Mouse (Mus musculus): Measurements from ENCODE around the gene Zfand2a. TPM values are rescaled to one million over a fixed set of nuclear protein-coding genes. Genes with fewer than 3 reads are reported as not detected.

The Zfand2a gene
- polyA plus RNA-seq, 1 experiment = 0.60 TPM

DNA sequence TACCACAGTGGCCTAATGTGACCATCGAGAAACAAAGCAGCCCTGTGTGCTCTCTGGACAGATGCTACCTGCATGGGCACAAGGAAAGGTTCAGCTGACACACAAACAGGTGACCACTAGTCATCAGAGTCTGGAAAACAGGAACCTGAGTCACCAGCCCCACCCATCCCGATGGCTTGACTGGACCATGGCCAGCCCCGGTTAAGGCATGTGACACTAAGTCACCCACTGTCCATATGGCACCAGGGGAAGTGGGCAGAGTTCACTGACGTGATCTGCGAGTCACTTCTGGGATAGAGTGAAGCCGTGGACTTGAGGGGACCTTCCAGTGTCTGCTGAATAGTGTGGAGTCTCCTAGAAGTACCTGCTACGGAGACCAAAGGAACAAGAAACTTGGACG is 5.3 kb downstream of the Zfand2a start:
- H3K4me3 ChIP-seq (replicated peaks) = no peak overlapping the region
- TF ChIP-seq GATA1 (IDR thresholded peaks at IDR 0.05; ENCODE audit: low read length) = no peak
- no peaks in the 10 kb centered on the region for H3K9me3 ChIP-seq (ENCODE audit: control insufficient read depth, low read length)
- no peaks in the 10 kb centered on the region for H3K27me3 ChIP-seq (ENCODE audit: control insufficient read depth)
- peaks cover 84% of the 10 kb centered on the region for H3K36me3 ChIP-seq (ENCODE audit: control insufficient read depth)
- H3K4me1 ChIP-seq (ENCODE audit: control insufficient read depth) = peaks cover 20% of the 10 kb centered on the region

DNA sequence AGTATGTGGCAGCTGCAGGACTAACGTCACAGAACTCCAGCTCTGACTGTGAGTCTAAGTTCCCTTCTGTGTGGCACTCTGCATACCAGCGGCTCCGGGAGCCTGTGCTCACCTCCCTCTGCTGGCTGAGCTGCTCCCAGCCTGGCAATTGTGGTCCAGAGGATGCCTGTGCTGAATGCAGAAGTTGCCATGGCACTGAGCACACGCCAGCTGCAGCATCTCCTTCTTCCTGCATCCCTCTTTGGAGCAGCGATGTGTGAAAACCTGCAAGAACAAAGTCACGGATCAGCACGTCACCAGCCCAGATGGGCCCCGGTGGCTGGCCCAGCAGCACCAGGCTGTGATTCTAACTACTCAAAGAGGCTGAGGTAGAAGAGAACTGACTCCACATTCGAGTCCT is 9.6 kb downstream of the Zfand2a start:
- no peak overlapping the region for H3K4me3 ChIP-seq (replicated peaks)
- H3K4me1 ChIP-seq (ENCODE audit: control insufficient read depth) = no peaks in the 10 kb centered on the region
- no peaks in the 10 kb centered on the region for H3K27me3 ChIP-seq (ENCODE audit: control insufficient read depth)
- TF ChIP-seq GATA1 (IDR thresholded peaks at IDR 0.05; ENCODE audit: low read length) = no peak
- peaks cover 91% of the 10 kb centered on the region for H3K36me3 ChIP-seq (ENCODE audit: control insufficient read depth)
- H3K9me3 ChIP-seq (ENCODE audit: control insufficient read depth, low read length) = no peaks in the 10 kb centered on the region

DNA sequence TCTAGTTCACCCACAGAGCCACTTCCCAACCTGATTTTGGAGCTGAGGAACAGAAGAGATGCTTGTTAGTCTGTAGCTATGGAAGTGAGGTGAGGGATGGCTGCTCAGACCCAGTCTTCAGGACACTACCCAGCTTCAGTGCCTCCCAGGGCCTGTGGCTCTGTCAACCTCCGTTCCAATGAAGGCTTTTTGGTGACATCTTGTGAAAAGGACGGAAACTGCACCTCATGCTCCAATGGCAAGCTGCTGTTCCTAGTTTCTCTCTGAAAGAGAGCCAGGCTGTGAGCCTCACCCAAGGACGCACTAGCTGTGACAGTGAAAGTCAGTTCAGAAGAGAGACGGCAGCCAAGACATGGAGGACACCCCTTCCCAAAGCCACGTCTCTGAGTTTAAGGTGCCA is 16.4 kb downstream of the Zfand2a start:
- TF ChIP-seq GATA1 (IDR thresholded peaks at IDR 0.05; ENCODE audit: low read length) = no peak
- TF ChIP-seq TAL1 (IDR thresholded peaks at IDR 0.05; ENCODE audit: low read length) = no peak
- Histone ChIP-seq H3K36me3 (ENCODE audit: control insufficient read depth) (peaks cover 25% of the 10 kb centered on the region), H3K4me1 (ENCODE audit: control insufficient read depth) (peaks cover 6% of the 10 kb centered on the region), H3K4me3 (replicated peaks) (no peak overlapping the region), H3K9me3 (ENCODE audit: control insufficient read depth, low read length) (no peaks in the 10 kb centered on the region), H3K27me3 (ENCODE audit: control insufficient read depth) (no peaks in the 10 kb centered on the region)

DNA sequence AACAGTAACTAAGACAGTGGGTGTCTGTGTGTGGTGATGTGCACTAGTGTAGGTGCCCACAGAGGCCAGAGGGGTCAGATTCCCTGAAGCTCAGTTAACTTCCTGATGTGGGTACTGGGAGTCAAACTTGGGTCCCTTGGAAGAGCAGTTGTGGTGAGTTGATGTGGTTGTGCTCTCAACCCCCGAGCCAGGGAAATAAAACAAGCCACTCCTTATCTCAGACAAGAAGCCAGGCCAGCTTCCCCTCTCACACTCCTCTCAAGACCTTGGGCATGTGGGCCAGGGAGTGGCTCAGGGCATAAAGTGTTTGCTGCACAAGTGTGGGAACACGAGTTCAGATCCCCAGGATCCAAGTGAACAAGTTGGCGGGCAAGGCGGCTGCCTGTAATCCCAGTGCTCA is 17.5 kb downstream of the Zfand2a start:
- no peaks in the 10 kb centered on the region for H3K27me3 ChIP-seq (ENCODE audit: control insufficient read depth)
- TF ChIP-seq TAL1 (IDR thresholded peaks at IDR 0.05; ENCODE audit: low read length) (no peak), GATA1 (IDR thresholded peaks at IDR 0.05; ENCODE audit: low read length) (no peak)
- H3K4me3 ChIP-seq (replicated peaks) = no peak overlapping the region
- peaks cover 6% of the 10 kb centered on the region for H3K4me1 ChIP-seq (ENCODE audit: control insufficient read depth)
- H3K9me3 ChIP-seq (ENCODE audit: control insufficient read depth, low read length) = no peaks in the 10 kb centered on the region
- peaks cover 13% of the 10 kb centered on the region for H3K36me3 ChIP-seq (ENCODE audit: control insufficient read depth)

DNA sequence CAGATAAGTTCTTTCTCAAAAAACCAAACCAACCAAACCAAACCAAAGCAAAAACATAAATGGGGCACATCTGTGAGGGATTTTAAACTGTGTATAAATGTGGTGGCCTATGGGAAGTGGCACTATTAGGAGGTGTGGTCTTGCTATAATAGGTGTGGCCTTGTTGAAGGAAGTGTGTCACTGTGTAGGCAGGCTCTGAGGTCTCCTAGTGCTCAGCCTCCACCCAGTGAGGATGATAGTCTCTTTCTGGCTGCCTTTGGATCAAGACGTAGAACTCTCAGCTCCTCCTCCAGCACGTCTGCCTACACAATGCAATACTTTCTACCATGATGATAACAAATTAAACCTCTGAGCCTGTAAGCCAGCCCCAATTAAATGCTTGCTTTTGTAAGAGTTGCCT is 18.0 kb downstream of the Zfand2a start:
- Histone ChIP-seq H3K36me3 (ENCODE audit: control insufficient read depth) (peaks cover 9% of the 10 kb centered on the region), H3K4me3 (replicated peaks) (no peak overlapping the region), H3K27me3 (ENCODE audit: control insufficient read depth) (no peaks in the 10 kb centered on the region), H3K4me1 (ENCODE audit: control insufficient read depth) (peaks cover 6% of the 10 kb centered on the region), H3K9me3 (ENCODE audit: control insufficient read depth, low read length) (no peaks in the 10 kb centered on the region)
- TF ChIP-seq TAL1 (IDR thresholded peaks at IDR 0.05; ENCODE audit: low read length) (no peak), GATA1 (IDR thresholded peaks at IDR 0.05; ENCODE audit: low read length) (no peak)

DNA sequence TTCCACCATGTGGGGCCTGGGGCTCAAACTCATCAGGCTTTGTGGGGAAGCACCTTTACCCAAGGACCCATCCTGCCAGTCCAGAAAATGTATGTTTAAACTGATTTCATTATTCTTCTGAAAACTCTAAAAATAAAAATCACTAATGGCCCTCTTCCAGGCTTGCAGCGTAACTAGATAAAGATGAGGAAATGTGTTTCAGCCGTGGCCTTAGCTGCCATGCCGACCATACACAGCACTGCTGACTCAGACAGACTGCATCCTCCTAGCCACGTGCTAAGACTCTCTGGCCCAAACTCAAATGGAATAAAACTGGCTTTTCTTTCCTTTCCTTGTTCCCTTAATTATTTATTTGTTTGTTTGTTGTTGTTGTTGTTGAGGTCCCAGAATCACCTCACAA is 19.5 kb downstream of the Zfand2a start:
- Histone ChIP-seq H3K27me3 (ENCODE audit: control insufficient read depth) (no peaks in the 10 kb centered on the region), H3K36me3 (ENCODE audit: control insufficient read depth) (no peaks in the 10 kb centered on the region), H3K4me3 (replicated peaks) (no peak overlapping the region), H3K4me1 (ENCODE audit: control insufficient read depth) (peaks cover 19% of the 10 kb centered on the region), H3K9me3 (ENCODE audit: control insufficient read depth, low read length) (no peaks in the 10 kb centered on the region)
- no peak for TF ChIP-seq TAL1 (IDR thresholded peaks at IDR 0.05; ENCODE audit: low read length)
- TF ChIP-seq GATA1 (IDR thresholded peaks at IDR 0.05; ENCODE audit: low read length) = no peak

DNA sequence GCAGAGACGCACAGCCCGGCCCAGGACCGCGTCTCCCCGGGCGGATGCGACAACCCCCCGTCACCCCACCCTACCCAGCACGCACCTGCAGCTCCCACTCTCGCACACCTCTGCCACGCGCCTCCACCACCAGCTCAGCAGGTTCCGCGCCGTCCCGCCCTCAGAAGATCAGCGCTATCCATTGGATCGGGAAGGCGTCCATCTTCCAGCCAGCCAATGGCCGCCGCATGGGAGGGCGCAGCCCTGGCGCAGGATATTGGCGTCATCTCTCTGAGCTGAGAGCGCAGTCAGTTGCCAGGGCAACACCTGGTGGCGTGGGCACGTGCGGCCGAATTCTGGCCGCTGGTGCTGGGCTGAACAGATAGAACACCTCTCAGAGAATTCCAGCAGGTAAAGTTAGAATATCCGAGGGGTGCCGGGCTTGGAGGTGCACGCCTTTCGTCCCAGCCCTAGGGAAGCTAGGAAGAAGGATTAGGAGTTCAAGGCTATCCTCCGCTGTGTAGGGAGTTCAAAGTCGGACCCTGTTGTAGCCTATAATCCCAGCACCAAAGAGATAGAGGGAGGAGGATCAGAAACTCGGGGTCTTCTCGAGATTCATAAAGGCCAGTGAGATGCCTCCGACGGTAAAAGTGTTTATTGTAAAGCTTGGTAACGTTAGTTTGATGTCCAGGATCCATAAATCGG is 23.8 kb downstream of the Zfand2a start, which contains the start of gene 3110082I17Rik:
Gene 3110082I17Rik (minus strand): TSS at position 144 of the 684 bp plus-strand sequence.
- H3K4me1 ChIP-seq (ENCODE audit: control insufficient read depth) = peaks cover 21% of the 10 kb centered on the region
- H3K36me3 ChIP-seq (ENCODE audit: control insufficient read depth) = no peaks in the 10 kb centered on the region
- no peaks in the 10 kb centered on the region for H3K9me3 ChIP-seq (ENCODE audit: control insufficient read depth, low read length)
- peak within 1 kb of the TSS; percentile 71 for H3K4me3 ChIP-seq (replicated peaks)
- no peaks in the 10 kb centered on the region for H3K27me3 ChIP-seq (ENCODE audit: control insufficient read depth)
- TF ChIP-seq GATA1 (IDR thresholded peaks at IDR 0.05; ENCODE audit: low read length) (no peak), TAL1 (IDR thresholded peaks at IDR 0.05; ENCODE audit: low read length) (no peak)

DNA sequence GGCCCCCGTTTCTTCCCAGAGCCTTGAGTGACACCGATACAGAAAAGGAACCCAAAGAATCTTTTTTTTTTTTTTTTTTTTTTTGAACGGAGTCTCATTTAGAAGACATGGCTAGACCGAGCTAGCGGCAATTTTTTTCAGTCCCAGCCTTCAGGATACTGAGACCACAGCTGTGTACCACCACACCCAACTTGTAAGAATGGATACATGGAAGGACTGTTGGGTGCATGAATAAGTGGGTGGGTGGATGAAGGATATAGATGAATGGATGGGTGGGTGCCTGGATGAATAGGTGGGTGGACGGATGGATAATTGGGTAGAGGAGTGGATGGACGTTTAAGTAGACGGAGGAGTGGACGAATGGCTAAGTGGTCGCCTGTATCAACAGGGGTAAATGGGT is 24.4 kb downstream of the Zfand2a start:
- H3K4me3 ChIP-seq (replicated peaks) = peak overlapping the region; percentile 71
- H3K4me1 ChIP-seq (ENCODE audit: control insufficient read depth) = peaks cover 21% of the 10 kb centered on the region
- no peaks in the 10 kb centered on the region for H3K9me3 ChIP-seq (ENCODE audit: control insufficient read depth, low read length)
- TF ChIP-seq GATA1 (IDR thresholded peaks at IDR 0.05; ENCODE audit: low read length) = no peak
- TF ChIP-seq TAL1 (IDR thresholded peaks at IDR 0.05; ENCODE audit: low read length) = no peak
- H3K27me3 ChIP-seq (ENCODE audit: control insufficient read depth) = no peaks in the 10 kb centered on the region
- peaks cover 3% of the 10 kb centered on the region for H3K36me3 ChIP-seq (ENCODE audit: control insufficient read depth)

DNA sequence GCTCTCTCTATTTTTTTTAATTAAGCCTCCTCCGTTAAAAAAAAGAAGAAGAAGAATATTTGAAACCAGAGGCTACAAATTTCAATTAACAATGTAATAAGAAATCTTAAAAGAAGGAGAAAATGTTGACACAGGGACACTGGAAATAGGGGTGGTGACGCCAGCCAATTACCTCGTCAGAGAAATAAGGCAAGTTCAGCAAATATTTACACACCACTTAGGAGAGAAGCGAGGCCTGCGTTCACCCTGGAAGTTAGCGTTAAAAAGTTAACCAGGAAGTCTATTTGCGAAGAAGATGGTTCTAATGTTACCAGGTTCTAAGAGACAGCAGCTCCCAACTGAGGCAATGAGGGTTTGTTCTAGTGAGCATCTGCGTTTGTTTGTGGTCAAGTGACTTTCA is 27.1 kb downstream of the Zfand2a start:
- Histone ChIP-seq H3K4me1 (ENCODE audit: control insufficient read depth) (peaks cover 21% of the 10 kb centered on the region), H3K4me3 (replicated peaks) (no peak overlapping the region), H3K9me3 (ENCODE audit: control insufficient read depth, low read length) (no peaks in the 10 kb centered on the region), H3K27me3 (ENCODE audit: control insufficient read depth) (no peaks in the 10 kb centered on the region), H3K36me3 (ENCODE audit: control insufficient read depth) (peaks cover 19% of the 10 kb centered on the region)
- TF ChIP-seq GATA1 (IDR thresholded peaks at IDR 0.05; ENCODE audit: low read length) (no peak), TAL1 (IDR thresholded peaks at IDR 0.05; ENCODE audit: low read length) (no peak)

DNA sequence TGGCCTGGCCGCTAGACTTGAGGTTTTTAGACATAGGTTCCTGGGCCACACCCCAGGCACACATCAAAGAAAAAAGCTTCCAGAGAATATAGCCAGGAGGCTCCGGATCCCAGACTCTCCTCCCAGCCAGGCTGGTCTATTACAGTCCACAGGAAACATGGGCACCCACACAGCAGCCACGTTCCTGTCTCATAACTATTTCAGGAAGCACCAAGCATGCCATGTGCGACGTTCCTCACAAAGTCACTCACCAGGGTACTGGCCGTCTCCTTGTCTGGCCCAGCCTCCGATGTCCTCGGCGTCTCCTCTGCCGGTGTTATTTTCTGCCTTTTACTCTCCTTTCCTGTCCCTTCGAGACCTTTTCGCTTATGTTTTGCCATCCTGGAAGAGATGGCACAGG is 29.2 kb downstream of the Zfand2a start:
- no peak overlapping the region for H3K4me3 ChIP-seq (replicated peaks)
- H3K4me1 ChIP-seq (ENCODE audit: control insufficient read depth) = peaks cover 11% of the 10 kb centered on the region
- H3K9me3 ChIP-seq (ENCODE audit: control insufficient read depth, low read length) = no peaks in the 10 kb centered on the region
- H3K27me3 ChIP-seq (ENCODE audit: control insufficient read depth) = no peaks in the 10 kb centered on the region
- no peak for TF ChIP-seq TAL1 (IDR thresholded peaks at IDR 0.05; ENCODE audit: low read length)
- no peak for TF ChIP-seq GATA1 (IDR thresholded peaks at IDR 0.05; ENCODE audit: low read length)
- H3K36me3 ChIP-seq (ENCODE audit: control insufficient read depth) = peaks cover 23% of the 10 kb centered on the region

Measured in erythroblast, embryonic 14.5 days (primary cell).